Mouse (Mus musculus) megakaryocyte, embryonic 14.5 days (primary cell): ENCODE results near the gene Lfng.

Source experiments
- FLI1 ChIP-seq: IDR thresholded peaks from 2 replicates; pipeline ENCODE4 v1.6.1; 2012; ENCODE audit warnings: low read length, inconsistent platforms, mixed read lengths
- GATA1 ChIP-seq: IDR thresholded peaks from 3 replicates; pipeline ENCODE4 v1.6.1; 2012; ENCODE audit warnings: mixed read lengths, low read length, inconsistent platforms, borderline replicate concordance

DNA sequence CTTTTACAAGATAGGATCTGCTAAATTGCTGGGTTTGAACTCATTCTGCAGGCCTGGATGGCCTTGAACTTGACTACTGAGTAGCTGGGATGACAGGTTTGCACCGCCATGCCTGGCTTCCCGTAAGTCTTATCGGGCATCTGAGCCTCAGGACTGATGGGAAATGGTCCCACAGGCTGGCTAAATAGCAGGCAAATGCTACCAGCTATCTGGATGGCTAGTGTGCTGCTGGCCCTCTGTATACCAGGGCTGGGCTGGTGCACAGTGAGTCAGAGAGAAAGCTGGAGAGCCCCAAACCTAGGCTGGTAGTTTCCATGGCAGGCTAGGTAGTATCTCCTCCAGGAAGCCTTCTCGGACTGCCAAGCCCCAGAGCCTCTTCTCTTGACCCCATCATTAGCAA, 38.3 kb downstream of the Lfng start:
- TF ChIP-seq GATA1 (no peak), FLI1 (no peak)
